Mouse (Mus musculus) heart, adult 2 months (tissue): Measurements from ENCODE around the gene Plxna4.

Experiments used
- CTCF ChIP-seq: fragments of 200-600 bp; IDR thresholded peaks from 2 replicates; pipeline ENCODE4 v1.8.1; 2022; ENCODE audit warnings: antibody characterized with exemption, mild to moderate bottlenecking, moderate library complexity
- POLR2A ChIP-seq: fragments of 200-500 bp; IDR thresholded peaks from 2 replicates; pipeline ENCODE4 v1.6.1; 2011; ENCODE audit warnings: mild to moderate bottlenecking, low read depth, low read length, control low read depth; ENCODE audit not compliant: insufficient read depth

DNA sequence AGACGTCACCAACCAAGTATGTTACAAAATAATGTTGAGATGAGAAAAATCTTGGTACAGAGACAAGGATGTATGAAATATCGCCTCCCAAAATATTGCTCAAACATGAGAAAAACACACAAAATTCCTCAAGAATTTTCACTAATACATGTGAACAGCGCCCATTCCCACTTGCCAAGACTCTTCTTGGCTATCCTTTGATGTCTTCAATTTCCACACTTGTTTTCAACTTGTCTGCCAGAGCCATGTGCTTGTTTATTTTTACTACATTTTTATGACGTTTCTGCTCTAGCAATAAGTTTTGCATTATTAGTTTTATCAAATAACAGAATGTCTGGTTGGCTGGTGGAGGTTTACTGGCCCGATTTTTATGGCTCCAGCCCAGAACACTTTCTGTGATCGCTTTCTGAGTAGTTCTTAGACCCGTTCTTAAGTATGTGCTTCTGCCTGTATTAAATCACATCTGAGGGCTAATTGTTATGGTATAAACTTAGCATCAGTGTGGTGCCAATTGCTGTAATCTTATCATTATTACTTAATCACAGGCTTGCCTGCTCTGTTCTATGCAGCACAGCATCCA lies 224.4 kb downstream of the Plxna4 start:
- TF ChIP-seq POLR2A (no peak), CTCF (no peak)
